Mouse (Mus musculus) brain, embryonic 14.5 days (tissue): ENCODE measurements around the gene Snrpg.

Experiments used
- CTCF ChIP-seq: fragments of 200-500 bp; IDR thresholded peaks from 2 replicates; pipeline ENCODE4 v1.5.1; 2012; ENCODE audit warnings: inconsistent platforms, mild to moderate bottlenecking, moderate library complexity, borderline replicate concordance; ENCODE audit not compliant: insufficient read depth, insufficient read length; ENCODE audit errors: extremely low read depth
- POLR2A ChIP-seq: fragments of 200-500 bp; IDR thresholded peaks from 2 replicates; pipeline ENCODE4 v1.6.1; 2012; ENCODE audit warnings: mild to moderate bottlenecking, inconsistent platforms, borderline replicate concordance; ENCODE audit not compliant: poor library complexity, insufficient read depth, insufficient read length, severe bottlenecking; ENCODE audit errors: extremely low read depth

GRCm38 (mm10) chr6:86406306-86406705 lies 35.2 kb downstream of the Snrpg start:
- no peak for TF ChIP-seq CTCF
- no peak for TF ChIP-seq POLR2A
